Mouse (Mus musculus): ENCODE results near the gene Olfr960.

DNA sequence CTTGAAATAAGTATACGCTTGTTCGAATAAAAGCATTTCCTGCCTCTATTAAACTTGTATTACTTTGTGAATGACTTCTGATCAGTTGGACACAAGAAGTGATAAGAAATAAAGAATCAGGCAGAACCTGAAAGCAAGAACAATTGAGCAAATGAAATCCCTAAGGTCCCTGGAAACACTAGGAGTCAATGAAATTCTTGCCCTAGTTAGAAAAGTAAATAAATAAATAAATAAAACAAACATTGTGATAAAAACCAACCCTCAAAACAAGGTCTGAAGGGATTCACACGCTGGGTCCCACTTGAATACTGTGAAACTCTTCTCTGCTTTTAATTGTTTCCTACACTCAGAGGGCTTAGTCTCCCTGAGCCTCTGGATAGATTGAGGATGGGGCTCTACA, 10.8 kb upstream of the Olfr960 start, which contains the start of gene Olfr148:
- TF ChIP-seq EP300 (IDR thresholded peaks at IDR 0.05; ENCODE audit: low read depth) (no peak), CTCF (IDR thresholded peaks at IDR 0.05; ENCODE audit: low read depth) (no peak)
